Mouse (Mus musculus): Measurements from ENCODE around the gene Ifnk.

The Ifnk gene

DNA sequence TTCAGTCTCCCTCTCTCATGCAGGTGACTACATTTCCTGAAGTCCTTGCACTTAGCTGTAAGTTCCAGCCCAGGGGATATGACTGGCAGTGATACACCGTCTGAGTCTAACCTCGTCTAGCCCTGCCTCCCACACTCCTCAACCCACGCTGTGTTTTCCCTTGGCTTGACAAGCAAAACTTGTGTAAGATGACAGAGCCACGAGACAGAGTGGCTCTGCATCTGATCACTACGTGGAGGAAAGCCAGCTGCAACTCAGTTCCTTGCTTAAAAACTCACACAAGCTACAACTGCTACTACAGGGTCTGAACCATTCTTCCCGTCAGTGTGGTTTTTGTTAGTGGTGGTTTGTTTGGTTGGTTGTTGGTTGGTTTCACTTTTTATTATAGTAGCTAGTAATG is 11.5 kb upstream of the Ifnk start:
- in situ Hi-C loops (cut with MboI, MseI): no loop called here

DNA sequence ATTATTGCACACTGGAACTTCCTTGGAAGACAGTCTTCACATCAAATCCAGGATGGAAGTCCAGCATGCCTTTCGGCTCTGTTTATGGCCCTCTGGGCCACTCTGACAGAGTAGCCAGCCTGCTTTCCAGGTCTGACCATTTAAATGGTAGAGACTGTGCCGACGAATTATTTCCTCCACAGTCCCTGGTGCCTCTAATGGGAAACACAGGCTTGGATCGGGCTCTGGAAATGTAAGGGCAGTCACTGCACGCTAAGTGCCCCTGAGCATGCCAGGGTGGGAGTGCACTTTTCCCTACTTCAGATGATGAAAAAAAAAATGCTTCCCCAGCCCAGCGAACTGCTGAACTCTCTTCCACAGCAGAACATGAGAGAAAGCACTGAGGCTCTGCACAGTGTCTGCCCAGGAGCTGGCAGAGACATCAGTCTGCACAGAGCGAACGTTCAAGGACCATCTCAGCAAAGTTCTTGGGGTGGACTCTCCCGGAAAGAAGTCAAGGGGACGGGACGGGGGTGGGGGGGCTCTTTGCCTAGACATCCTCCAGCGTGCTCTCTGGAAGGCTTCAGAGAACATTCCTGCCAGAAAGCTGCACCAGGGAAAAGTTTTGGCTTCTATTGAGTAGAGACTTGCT is 8.3 kb upstream of the Ifnk start:
- in situ Hi-C loops (cut with MboI, MseI): no loop called here

GRCm38 (mm10) chr4:35145726-35146125 is 6.1 kb upstream of the Ifnk start:
- in situ Hi-C loops (cut with MboI, MseI): no loop called here

DNA sequence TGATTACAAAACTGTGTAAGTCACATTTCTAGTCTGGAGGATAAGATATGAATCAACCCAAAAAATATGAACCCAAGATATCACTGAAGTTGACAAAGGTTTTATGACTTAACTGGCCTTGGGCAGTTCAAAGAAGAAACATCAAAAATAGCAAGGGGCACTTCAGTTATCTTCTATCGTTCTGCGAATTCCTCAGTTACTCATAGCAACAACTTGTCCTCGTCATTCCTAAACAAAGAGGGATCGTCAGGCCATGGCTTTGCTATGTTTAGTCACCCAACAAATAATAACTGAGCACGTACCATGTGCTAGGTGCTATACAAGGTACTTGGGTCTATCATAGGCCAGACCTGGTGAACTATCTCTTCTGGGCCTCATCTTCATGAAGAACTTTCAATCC is 5.3 kb upstream of the Ifnk start:
- in situ Hi-C loops (cut with MboI, MseI): no loop called here

DNA sequence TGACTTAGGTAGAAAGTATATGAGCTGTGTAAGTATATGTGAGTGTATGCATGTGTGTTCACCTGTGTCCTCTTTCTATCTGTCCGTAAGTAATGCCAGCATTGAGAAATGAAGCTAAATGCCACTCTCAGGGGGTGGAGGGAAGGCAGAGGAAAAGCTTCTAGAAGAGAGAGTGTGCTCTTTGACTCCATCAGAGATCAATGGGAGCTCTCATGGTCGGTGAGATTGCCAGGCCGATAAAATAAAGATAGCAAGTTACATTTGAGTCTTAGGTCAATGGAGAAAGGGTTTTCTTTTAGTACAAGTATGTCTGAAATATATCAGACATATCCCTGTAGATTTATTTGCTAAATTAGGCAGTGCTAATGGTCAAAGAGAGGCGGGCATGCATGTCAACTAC is 3.5 kb upstream of the Ifnk start:
- in situ Hi-C loops (cut with MboI, MseI): no loop called here

GRCm38 (mm10) chr4:35150706-35151105 is 1.1 kb upstream of the Ifnk start:
- in situ Hi-C loops (cut with MboI, MseI): no loop called here

DNA sequence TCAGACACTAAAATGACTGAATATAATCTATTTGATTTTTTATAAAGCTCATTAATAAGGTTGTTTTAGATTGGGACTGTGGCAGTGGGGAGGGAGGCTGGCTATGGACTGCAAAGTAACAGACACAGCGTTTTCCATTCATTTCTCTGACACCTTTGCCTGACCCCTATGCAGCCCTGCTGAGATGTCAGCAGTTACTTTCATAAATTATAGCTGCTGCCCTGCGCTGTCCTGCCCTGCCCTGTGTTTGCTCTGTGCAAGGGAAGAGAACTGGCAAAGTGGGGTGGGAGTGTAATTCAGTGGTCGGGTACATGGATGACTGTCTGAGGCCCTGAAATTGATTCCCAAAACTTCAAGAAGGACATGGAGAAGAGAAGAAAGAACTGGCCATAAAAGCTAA is 2.2 kb downstream of the Ifnk start:
- in situ Hi-C loops (cut with MboI, MseI): no loop called here

GRCm38 (mm10) chr4:35155132-35155922 is 3.5 kb downstream of the Ifnk start:
- in situ Hi-C loops (cut with MboI, MseI): loop anchor here (5.0 kb wide), 2 partner anchors 58 to 198 kb away; no protein-coding TSS in a partner anchor

GRCm38 (mm10) chr4:35156149-35156611 is 4.3 kb downstream of the Ifnk start:
- in situ Hi-C loops (cut with MboI, MseI): loop anchor here (5.0 kb wide), 2 partner anchors 59 to 199 kb away; no protein-coding TSS in a partner anchor

DNA sequence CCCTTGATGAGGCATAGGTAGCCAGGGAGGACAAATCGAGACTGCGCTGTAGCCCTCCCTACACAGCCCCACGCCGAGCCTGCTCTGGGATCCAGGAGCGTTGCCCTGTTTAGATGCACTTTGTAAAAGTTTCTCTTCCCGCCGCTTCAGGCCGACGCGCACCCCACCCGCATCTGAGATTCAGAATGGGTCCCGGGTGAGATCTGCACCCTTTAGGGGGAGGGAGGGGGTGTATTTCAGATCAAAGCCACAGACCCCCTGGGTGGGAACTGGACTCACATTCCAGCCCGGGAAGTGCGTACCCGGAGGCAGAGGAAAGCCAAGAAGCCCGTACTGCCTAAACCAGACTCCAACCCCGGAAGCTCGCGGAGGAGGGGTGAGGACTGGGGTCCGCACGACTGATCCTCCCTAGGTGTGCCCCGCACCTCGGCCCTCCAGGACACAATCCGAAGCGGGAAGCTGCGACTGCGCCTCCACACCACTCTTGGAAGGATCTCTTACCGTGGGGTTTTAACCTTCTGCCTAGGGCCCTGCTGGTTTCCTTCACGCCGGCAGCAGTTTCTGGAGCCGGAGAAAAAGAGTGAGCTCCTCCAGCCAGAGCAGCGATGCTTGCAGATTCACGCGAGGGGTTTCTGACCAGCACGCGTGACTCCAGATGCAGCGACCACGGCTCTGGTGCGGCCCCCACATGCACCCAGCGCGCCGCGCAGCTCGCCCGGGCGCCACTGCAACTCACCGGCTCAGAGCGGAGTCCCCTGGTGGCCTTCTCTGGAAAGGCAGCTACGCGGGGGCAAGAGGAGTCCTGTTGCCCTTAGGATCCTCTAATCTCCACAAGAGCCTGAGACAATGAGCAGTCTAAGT is 5.1 kb downstream of the Ifnk start, which contains the start of gene Mob3b:
Gene Mob3b, minus strand, starts transcription at position 734 of the 861 bp plus-strand sequence.
- in situ Hi-C loops (cut with MboI, MseI): loop anchor here (5.0 kb wide), 2 partner anchors 60 to 200 kb away; no protein-coding TSS in a partner anchor

DNA sequence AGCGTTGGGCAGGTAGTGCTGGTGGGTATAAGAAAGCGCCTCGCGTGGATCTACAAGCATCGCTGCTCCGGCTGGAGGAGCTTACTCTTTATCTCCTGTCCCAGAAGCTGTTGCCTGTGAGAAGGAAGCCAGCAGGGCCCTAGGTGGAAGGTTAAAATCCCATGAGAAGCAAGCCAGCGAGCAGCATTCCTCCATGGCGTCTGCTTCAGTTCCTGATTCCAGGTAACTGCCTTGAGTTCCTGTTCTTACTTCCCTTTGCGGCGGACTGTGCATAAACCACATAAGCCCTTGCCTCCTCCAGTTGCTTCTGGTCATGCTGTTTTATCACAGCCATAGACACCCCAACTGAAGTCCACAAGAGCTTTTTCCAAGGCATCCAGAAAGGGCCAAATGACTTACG is 6.0 kb downstream of the Ifnk start:
- in situ Hi-C loops (cut with MboI, MseI): loop anchor here (5.0 kb wide), 2 partner anchors 61 to 201 kb away; no protein-coding TSS in a partner anchor

GRCm38 (mm10) chr4:35165275-35165674 is 13.4 kb downstream of the Ifnk start:
- in situ Hi-C loops (cut with MboI, MseI): no loop called here

- in situ Hi-C loops (cut with MboI, MseI): no loop called here
Measured at GRCm38 (mm10) chr4:35165947-35166346, 14.1 kb downstream of the Ifnk start.

DNA sequence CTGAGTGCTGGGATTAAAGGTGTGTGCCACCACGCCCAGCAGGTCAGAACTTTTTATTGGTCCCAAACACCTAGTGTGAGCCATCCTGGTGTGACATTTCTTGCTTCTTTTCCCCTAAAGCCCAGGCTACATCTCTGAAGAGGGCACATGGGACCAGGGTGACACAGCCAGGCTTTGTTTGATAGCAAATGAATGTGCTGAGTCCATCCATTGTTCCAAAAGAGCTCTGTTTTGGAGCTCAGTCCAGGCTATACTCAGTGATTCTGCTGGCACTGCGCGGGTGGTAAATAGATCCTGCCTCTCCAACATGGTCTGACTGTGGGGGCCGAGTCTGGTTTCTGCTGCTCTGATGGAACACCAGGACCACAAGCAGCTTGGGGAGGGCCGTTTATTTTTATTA is 16.0 kb downstream of the Ifnk start:
- in situ Hi-C loops (cut with MboI, MseI): no loop called here

DNA sequence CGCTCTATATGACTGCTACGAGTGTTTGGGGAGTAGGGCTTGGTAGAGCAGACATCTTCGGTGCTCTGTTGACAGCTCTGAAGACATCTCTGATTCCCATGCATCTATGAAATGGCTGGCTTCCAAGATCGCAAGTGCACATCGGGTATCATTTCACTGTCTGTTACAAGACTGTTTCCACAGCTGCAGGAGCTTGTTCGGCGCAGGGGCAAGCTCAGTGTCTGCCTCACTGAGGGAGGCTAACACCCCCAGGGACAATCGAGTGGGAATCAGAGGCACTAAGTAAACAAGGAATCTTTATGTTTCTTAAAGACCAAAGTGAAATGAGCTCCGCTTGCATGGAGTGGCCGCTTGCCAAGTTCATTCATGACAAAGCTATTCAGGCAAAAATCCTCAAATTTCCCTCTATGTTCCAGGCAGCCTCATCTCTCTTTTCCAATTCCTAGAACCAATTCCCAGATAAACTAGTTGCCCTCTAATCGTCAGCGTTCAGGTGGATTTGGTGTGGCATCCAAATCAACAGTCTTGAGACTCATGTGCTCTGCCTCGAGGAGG is 17.8 kb downstream of the Ifnk start:
- in situ Hi-C loops (cut with MboI, MseI): no loop called here

DNA sequence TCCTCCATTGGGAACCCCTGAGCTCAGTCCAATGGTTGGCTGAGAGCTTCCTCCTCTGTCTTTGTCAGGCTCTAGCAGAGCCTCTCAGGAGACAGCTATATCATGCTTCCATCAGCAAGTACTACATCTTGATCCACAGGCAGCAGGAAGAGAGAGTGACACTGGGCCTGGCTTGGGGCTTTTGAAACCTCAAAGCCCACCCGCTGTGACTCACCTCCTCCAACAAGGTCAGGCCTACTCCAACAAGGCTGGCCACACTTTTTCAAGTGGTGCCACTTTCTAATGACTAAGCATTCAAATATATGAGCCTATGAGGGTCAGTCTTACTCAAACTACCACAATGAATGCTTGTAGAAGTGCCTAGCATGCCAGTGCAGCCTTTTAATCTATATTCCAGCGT is 20.6 kb downstream of the Ifnk start:
- in situ Hi-C loops (cut with MboI, MseI): no loop called here

GRCm38 (mm10) chr4:35173551-35173950 is 21.7 kb downstream of the Ifnk start:
- in situ Hi-C loops (cut with MboI, MseI): no loop called here

GRCm38 (mm10) chr4:35175566-35175965 is 23.7 kb downstream of the Ifnk start:
- in situ Hi-C loops (cut with MboI, MseI): no loop called here

GRCm38 (mm10) chr4:35177926-35178645 is 26.2 kb downstream of the Ifnk start:
- in situ Hi-C loops (cut with MboI, MseI): no loop called here

- in situ Hi-C loops (cut with MboI, MseI): no loop called here
Measured at GRCm38 (mm10) chr4:35187617-35188326, 35.9 kb downstream of the Ifnk start.

Data from T-helper 1 cell (primary cell).